Mouse (Mus musculus): ENCODE measurements around the gene Tex50. TPM values are rescaled to one million over a fixed set of nuclear protein-coding genes. Genes with fewer than 3 reads are reported as not detected.
"Not testable (repeated sequence)": the region's sequence is repeated elsewhere in the genome, so short reads cannot be mapped to it uniquely, and the experiment has no call there.

Tex50 gene
- not detected in 2 replicates for total RNA-seq (2017)

GRCm38 (mm10) chr1:161159214-161159613 lies at the start of gene Tex50:
Gene Tex50 (minus strand): TSS chr1:161159314.
- ATAC-seq (ENCODE audit: extremely low read depth, insufficient number of reproducible peaks, low FRiP score, poor library complexity, severe bottlenecking) = no peak

- ATAC-seq (ENCODE audit: extremely low read depth, insufficient number of reproducible peaks, low FRiP score, poor library complexity, severe bottlenecking) = no peak
Observed at GRCm38 (mm10) chr1:161199856-161200255, 40.7 kb upstream of the Tex50 start.

GRCm38 (mm10) chr1:161196364-161196763 lies 37.2 kb upstream of the Tex50 start:
- ATAC-seq (ENCODE audit: extremely low read depth, insufficient number of reproducible peaks, low FRiP score, poor library complexity, severe bottlenecking) = not testable (repeated sequence)

GRCm38 (mm10) chr1:161195541-161196351 lies 36.6 kb upstream of the Tex50 start:
- ATAC-seq (ENCODE audit: extremely low read depth, insufficient number of reproducible peaks, low FRiP score, poor library complexity, severe bottlenecking) = peak; percentile 85

GRCm38 (mm10) chr1:161190253-161190910 lies 31.3 kb upstream of the Tex50 start:
- no peak for ATAC-seq (ENCODE audit: extremely low read depth, insufficient number of reproducible peaks, low FRiP score, poor library complexity, severe bottlenecking)

GRCm38 (mm10) chr1:161185431-161185830 lies 26.3 kb upstream of the Tex50 start:
- ATAC-seq (ENCODE audit: extremely low read depth, insufficient number of reproducible peaks, low FRiP score, poor library complexity, severe bottlenecking) = no peak

- no peak for ATAC-seq (ENCODE audit: extremely low read depth, insufficient number of reproducible peaks, low FRiP score, poor library complexity, severe bottlenecking)
Observed at GRCm38 (mm10) chr1:161183677-161184076, 24.6 kb upstream of the Tex50 start.

GRCm38 (mm10) chr1:161182386-161182785 lies 23.3 kb upstream of the Tex50 start:
- no peak for ATAC-seq (ENCODE audit: extremely low read depth, insufficient number of reproducible peaks, low FRiP score, poor library complexity, severe bottlenecking)

- ATAC-seq (ENCODE audit: extremely low read depth, insufficient number of reproducible peaks, low FRiP score, poor library complexity, severe bottlenecking) = peak; percentile 56; the same call in 1 of the 2 replicates
Observed at GRCm38 (mm10) chr1:161180674-161181073, 21.6 kb upstream of the Tex50 start.

GRCm38 (mm10) chr1:161170651-161171050 lies 11.5 kb upstream of the Tex50 start:
- ATAC-seq (ENCODE audit: extremely low read depth, insufficient number of reproducible peaks, low FRiP score, poor library complexity, severe bottlenecking) = peak; percentile 87

GRCm38 (mm10) chr1:161160266-161160665 lies 1.2 kb upstream of the Tex50 start:
- ATAC-seq (ENCODE audit: extremely low read depth, insufficient number of reproducible peaks, low FRiP score, poor library complexity, severe bottlenecking) = no peak

- ATAC-seq (ENCODE audit: extremely low read depth, insufficient number of reproducible peaks, low FRiP score, poor library complexity, severe bottlenecking) = 0 out of 2 replicates have a peak, but pooled peaks have one; percentile 13
Observed at GRCm38 (mm10) chr1:161156546-161156945, 2.6 kb downstream of the Tex50 start.

- no peak for ATAC-seq (ENCODE audit: extremely low read depth, insufficient number of reproducible peaks, low FRiP score, poor library complexity, severe bottlenecking)
Observed at GRCm38 (mm10) chr1:161151098-161151497, 8.0 kb downstream of the Tex50 start.

GRCm38 (mm10) chr1:161147888-161148287 lies 11.2 kb downstream of the Tex50 start:
- ATAC-seq (ENCODE audit: extremely low read depth, insufficient number of reproducible peaks, low FRiP score, poor library complexity, severe bottlenecking) = no peak

- not testable (repeated sequence) for ATAC-seq (ENCODE audit: extremely low read depth, insufficient number of reproducible peaks, low FRiP score, poor library complexity, severe bottlenecking)
Observed at GRCm38 (mm10) chr1:161145611-161146010, 13.5 kb downstream of the Tex50 start.

- no peak for ATAC-seq (ENCODE audit: extremely low read depth, insufficient number of reproducible peaks, low FRiP score, poor library complexity, severe bottlenecking)
Observed at GRCm38 (mm10) chr1:161143216-161143615, 15.9 kb downstream of the Tex50 start.

GRCm38 (mm10) chr1:161142531-161143159 lies 16.5 kb downstream of the Tex50 start, which contains the start of gene Ankrd45:
Gene Ankrd45 (plus strand): TSS chr1:161142691.
- ATAC-seq (ENCODE audit: extremely low read depth, insufficient number of reproducible peaks, low FRiP score, poor library complexity, severe bottlenecking) = no peak

GRCm38 (mm10) chr1:161140026-161140762 lies 18.9 kb downstream of the Tex50 start:
- no peak for ATAC-seq (ENCODE audit: extremely low read depth, insufficient number of reproducible peaks, low FRiP score, poor library complexity, severe bottlenecking)

GRCm38 (mm10) chr1:161139496-161139895 lies 19.6 kb downstream of the Tex50 start:
- peak; percentile 95 for ATAC-seq (ENCODE audit: extremely low read depth, insufficient number of reproducible peaks, low FRiP score, poor library complexity, severe bottlenecking)
